Mouse (Mus musculus) lung, postnatal 0 days (tissue): Measurements from ENCODE around the gene Tmigd3. TPM values are rescaled to one million over a fixed set of nuclear protein-coding genes. Genes with fewer than 3 reads are reported as not detected.

ENCODE experiments used
- ATAC-seq: fragments of 200-750 bp; cut with Nextera tagmentation; 2 replicates; pipeline ENCODE4 v1.8.0; 2017; ENCODE audit warnings: moderate library complexity
- DNase-seq: peaks from one replicate; pipeline ENCODE4 v3.0.0-alpha.2; 2016; ENCODE audit warnings: low spot score
- H3K27ac ChIP-seq: fragments of 300-500 bp; sonication (generic); 2 replicates; pipeline ENCODE4 v1.5.1; 2014; ENCODE audit warnings: antibody characterized with exemption, mild to moderate bottlenecking, low read length, mixed read lengths
- H3K27me3 ChIP-seq: fragments of 300-500 bp; sonication (generic); replicated peaks from 2 replicates; pipeline ENCODE4 v1.6.1; 2014; ENCODE audit warnings: low read length, mixed read lengths; ENCODE audit not compliant: insufficient read depth
- H3K36me3 ChIP-seq: fragments of 300-500 bp; sonication (generic); 2 replicates; pipeline ENCODE4 v1.6.1; 2014; ENCODE audit warnings: low read length, mixed read lengths; ENCODE audit not compliant: insufficient read depth
- H3K4me1 ChIP-seq: fragments of 300-500 bp; sonication (generic); 2 replicates; pipeline ENCODE4 v1.6.1; 2014; ENCODE audit warnings: antibody characterized with exemption, low read depth, low read length, mixed read lengths; ENCODE audit not compliant: insufficient read depth
- H3K4me2 ChIP-seq: fragments of 300-500 bp; sonication (generic); replicated peaks from 2 replicates; pipeline ENCODE4 v1.6.1; 2014; ENCODE audit warnings: low read depth, mild to moderate bottlenecking, low read length, moderate library complexity, mixed read lengths
- H3K4me3 ChIP-seq: fragments of 300-500 bp; sonication (generic); 2 replicates; pipeline ENCODE4 v1.5.1; 2014; ENCODE audit warnings: low read depth, low read length
- H3K9ac ChIP-seq: fragments of 300-500 bp; sonication (generic); replicated peaks from 2 replicates; pipeline ENCODE4 v1.6.1; 2014; ENCODE audit warnings: low read depth, mild to moderate bottlenecking
- H3K9me3 ChIP-seq: fragments of 300-500 bp; sonication (generic); 2 replicates; pipeline ENCODE4 v1.6.1; 2016; ENCODE audit warnings: low read length, mixed read lengths
- CTCF ChIP-seq: IDR thresholded peaks from 2 replicates; pipeline ENCODE4 v1.5.1; 2016; ENCODE audit warnings: antibody characterized with exemption, mild to moderate bottlenecking
- EP300 ChIP-seq: IDR thresholded peaks from 2 replicates; pipeline ENCODE4 v1.6.1; 2016; ENCODE audit warnings: antibody characterized with exemption, mild to moderate bottlenecking, control low read depth
- WGBS: fragments of 180-500 bp; shearing (Covaris S2); extraction: QIAGEN DNeasy Blood & Tissue Kit; methylation state at CpG from one replicate; pipeline ENCODE4 v1.1.7; 2014; 5-methylcytosine and 5-hydroxymethylcytosine counted together
- polyA plus RNA-seq: library from polyadenylated mRNA; unstranded; fragments of >200 nt; fragmentation: Nextera tagmentation; extraction: Ambion mirVana; gene quantifications from 2 replicates; pipeline ENCODE4 v1.2.1, GENCODE M21; 2015

The Tmigd3 gene
- polyA plus RNA-seq, 1 experiment from 2014 or later: 1.5 TPM

- H3K9me3 ChIP-seq: no peaks in the 10 kb centered on the region
- WGBS: 27% methylated on average over 6 of the region's 6 CpGs
- DNase-seq (no peak), ATAC-seq (no peak)
- no peaks in the 10 kb centered on the region for H3K36me3 ChIP-seq
- H3K9ac ChIP-seq: no peak overlapping the region
- no peak overlapping the region for H3K4me3 ChIP-seq
- no peaks in the 10 kb centered on the region for H3K27me3 ChIP-seq
- peaks cover 7% of the 10 kb centered on the region; the same call in 1 of the 2 replicates for H3K4me1 ChIP-seq
- no peak overlapping the region for H3K27ac ChIP-seq
- TF ChIP-seq EP300: no peak
- no peak overlapping the region for H3K4me2 ChIP-seq
These were observed 1.3 kb downstream of the Tmigd3 start for GRCm38 (mm10) chr3:105872034-105872433.

DNA sequence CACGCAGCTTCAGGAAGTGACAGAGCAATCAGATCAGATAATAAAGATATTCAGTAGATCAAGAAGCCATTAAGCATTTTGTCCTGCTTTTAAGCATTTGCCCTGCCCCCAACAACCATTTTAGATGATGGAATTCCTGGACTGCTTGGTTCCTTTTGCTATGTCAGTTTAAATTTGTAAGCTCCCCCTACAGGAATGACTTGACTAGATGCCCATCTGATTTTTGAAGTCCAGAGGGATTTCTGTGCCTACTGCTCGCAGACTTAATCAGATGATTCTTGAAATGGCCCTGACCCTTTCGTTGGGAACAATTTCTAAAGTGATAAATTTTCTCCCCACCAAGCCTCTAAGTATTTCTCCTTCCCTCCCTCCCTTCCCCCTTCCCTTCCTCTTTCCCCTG, 1.9 kb downstream of the Tmigd3 start:
- H3K27ac ChIP-seq: no peak overlapping the region
- ATAC-seq: no peak
- no peak for DNase-seq

DNA sequence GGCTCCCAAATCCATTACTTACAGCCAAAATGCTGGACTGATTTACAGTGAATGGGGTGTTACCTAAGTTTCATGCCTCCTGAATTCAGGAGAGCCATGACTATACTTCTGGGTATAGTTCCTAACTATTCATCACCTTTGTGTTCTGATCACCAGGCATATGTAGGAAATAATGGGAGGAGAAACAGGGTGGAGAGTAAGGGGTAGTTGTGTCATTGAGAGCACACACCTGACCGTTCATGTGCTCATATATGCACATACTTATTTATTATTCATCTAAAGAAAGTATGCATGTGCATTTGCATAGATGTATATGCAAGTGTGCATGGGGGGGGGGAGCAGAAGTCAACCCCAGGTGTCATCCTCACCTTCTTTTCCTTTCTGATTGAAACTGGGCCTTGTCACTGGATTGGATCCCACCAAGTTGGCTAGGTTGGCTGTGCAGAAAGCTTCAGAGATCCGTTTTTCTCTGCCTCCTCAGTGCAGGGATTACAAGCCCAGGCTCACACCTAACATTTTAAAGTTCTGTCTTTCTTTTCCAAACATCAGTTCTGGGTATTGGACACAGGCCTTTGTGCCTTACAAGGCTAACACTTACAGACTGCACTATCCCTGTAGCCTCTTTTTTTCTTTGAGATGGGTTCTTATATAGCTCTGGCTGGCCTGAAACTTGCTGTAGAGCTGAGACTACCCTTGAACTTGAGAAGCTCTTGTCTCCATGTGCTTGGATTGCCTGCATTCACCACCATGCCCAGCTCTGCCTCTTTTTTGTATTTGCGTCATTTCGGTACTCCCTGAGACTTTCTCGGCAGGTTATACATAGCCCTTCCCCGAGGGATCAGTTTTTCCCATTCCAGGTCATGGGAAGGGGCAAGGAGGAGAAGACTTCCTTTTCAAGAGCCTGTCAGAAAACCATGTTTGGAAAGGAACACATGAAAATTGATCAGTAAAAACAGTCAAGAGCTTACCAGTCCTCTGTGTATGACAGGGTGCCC, 3.0 kb downstream of the Tmigd3 start:
- Histone ChIP-seq H3K4me3 (no peak overlapping the region), H3K27me3 (no peaks in the 10 kb centered on the region), H3K9me3 (no peaks in the 10 kb centered on the region), H3K36me3 (no peaks in the 10 kb centered on the region), H3K9ac (no peak overlapping the region), H3K27ac (no peak overlapping the region), H3K4me2 (no peak overlapping the region), H3K4me1 (peaks cover 7% of the 10 kb centered on the region; the same call in 1 of the 2 replicates)
- DNase-seq: no peak
- WGBS: 81% methylated on average over 6 of the region's 6 CpGs
- no peak for TF ChIP-seq EP300
- TF ChIP-seq CTCF: no peak
- no peak for ATAC-seq

More for the DNA sequence above, 1.9 kb downstream of the Tmigd3 start:
- H3K36me3 ChIP-seq: no peaks in the 10 kb centered on the region
- H3K9ac ChIP-seq: no peak overlapping the region
- no peak overlapping the region for H3K4me3 ChIP-seq
- WGBS: 26% methylated on average over 3 of the region's 3 CpGs
- H3K9me3 ChIP-seq: no peaks in the 10 kb centered on the region
- no peak overlapping the region for H3K4me2 ChIP-seq
- no peaks in the 10 kb centered on the region for H3K27me3 ChIP-seq
- TF ChIP-seq EP300 (no peak), CTCF (peak; percentile 25; the same call in 1 of the 2 replicates)
- H3K4me1 ChIP-seq: peaks cover 7% of the 10 kb centered on the region; the same call in 1 of the 2 replicates

GRCm38 (mm10) chr3:105876022-105876421, 5.3 kb downstream of the Tmigd3 start:
- WGBS: 67% methylated on average over 5 of the region's 5 CpGs
- TF ChIP-seq CTCF: no peak
- no peak for TF ChIP-seq EP300
- no peaks in the 10 kb centered on the region for H3K27me3 ChIP-seq
- no peak overlapping the region for H3K27ac ChIP-seq
- H3K4me3 ChIP-seq: no peak overlapping the region
- no peaks in the 10 kb centered on the region for H3K9me3 ChIP-seq
- H3K9ac ChIP-seq: no peak overlapping the region
- H3K4me2 ChIP-seq: no peak overlapping the region
- DNase-seq: no peak
- peaks cover 7% of the 10 kb centered on the region; the same call in 1 of the 2 replicates for H3K4me1 ChIP-seq
- H3K36me3 ChIP-seq: no peaks in the 10 kb centered on the region
- no peak for ATAC-seq

DNA sequence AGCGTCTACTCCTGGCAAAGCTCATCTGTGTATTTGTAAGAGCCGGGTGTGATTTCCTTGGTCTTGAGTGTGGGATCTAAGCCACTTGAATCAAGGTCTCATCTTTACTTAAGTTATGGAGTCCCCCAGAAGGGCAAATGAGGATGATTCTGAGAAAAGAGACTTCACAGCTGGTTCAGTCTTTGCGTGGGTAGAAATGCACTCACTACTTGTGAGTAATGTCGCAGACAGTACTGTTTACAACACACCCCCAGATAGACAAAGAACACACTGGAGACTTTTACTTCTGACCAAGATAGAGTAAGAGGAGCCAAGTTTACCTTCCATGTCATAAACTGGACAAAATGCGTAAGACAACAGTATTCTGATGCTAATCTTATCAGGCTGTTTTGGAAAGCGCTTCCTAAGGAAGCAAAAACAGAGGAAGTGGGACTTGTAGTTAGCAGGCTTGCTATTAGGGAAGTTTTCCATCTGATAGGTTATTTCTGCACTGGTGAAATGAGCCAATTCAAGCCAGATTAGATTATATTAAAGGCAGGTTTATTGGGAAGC, 6.6 kb downstream of the Tmigd3 start:
- Histone ChIP-seq H3K27me3 (no peaks in the 10 kb centered on the region), H3K36me3 (no peaks in the 10 kb centered on the region), H3K9me3 (no peaks in the 10 kb centered on the region), H3K4me1 (peaks cover 3% of the 10 kb centered on the region; the same call in 1 of the 2 replicates), H3K4me3 (no peak overlapping the region), H3K9ac (no peak overlapping the region), H3K27ac (no peak overlapping the region), H3K4me2 (no peak overlapping the region)
- ATAC-seq: peak; percentile 84
- no peak for TF ChIP-seq CTCF
- peak; percentile 97 for TF ChIP-seq EP300
- peak; percentile 61 for DNase-seq
- 54% methylated on average over 6 of the region's 6 CpGs for WGBS

GRCm38 (mm10) chr3:105877919-105878318, 7.2 kb downstream of the Tmigd3 start:
- Histone ChIP-seq H3K4me1 (no peaks in the 10 kb centered on the region; the same call in 1 of the 2 replicates), H3K36me3 (no peaks in the 10 kb centered on the region), H3K4me3 (no peak overlapping the region), H3K9me3 (no peaks in the 10 kb centered on the region), H3K9ac (no peak overlapping the region), H3K4me2 (no peak overlapping the region), H3K27me3 (no peaks in the 10 kb centered on the region), H3K27ac (peak overlapping the region; percentile 59)
- DNase-seq (peak; percentile 48), ATAC-seq (peak; percentile 84)
- WGBS: 59% methylated on average over 2 of the region's 2 CpGs
- TF ChIP-seq CTCF: no peak
- no peak for TF ChIP-seq EP300
